ENCODE assay signal across 33 mouse cellular contexts in the genomic region with DNA sequence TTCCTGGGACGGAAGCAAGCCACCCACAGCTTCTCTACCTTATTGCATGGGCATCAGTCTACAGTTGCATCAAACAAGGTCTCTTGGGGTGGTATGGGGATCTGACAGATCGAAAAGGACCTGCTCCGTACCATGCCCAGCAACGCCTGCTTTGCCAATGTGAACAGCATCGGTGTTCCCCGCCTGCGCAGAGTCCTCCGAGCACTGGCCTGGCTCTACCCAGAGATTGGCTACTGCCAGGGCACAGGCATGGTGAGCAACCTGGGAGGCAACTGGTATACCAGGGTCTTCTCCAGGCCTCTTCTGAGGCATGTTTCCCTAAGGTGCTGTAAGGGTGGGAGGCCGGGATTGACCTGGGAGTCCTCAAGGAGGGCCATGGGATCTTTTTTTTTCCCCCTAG.
"Had no signal": no experiment of that assay in that cellular context is flagged by ENCODE, and none has a peak within 500 bp of the region (broad histone marks: within the 10 kb centered on the region; RNA-seq: fewer than 3 reads in every experiment).

No protein-coding gene starts in this region.

- DNase-seq: heart, postnatal 10 days; heart, postnatal 14 days; heart, postnatal 36 days; heart, postnatal 4 days; kidney, adult 11 months; kidney, adult 18-20 months; kidney, adult 2 months; kidney, adult 8-10 months; kidney, adult 9 months; kidney, postnatal 10 days; kidney, postnatal 14 days; kidney, postnatal 25 days; kidney, postnatal 36 days; kidney, postnatal 4 days; layer of hippocampus, postnatal 36 days had no signal

- H3K9ac ChIP-seq: heart, embryonic 12.5 days; heart, embryonic 13.5 days; heart, embryonic 15.5 days; hindbrain, embryonic 12.5 days; hindbrain, embryonic 13.5 days; hindbrain, embryonic 14.5 days; hindbrain, embryonic 15.5 days; intestine, embryonic 15.5 days; kidney, embryonic 15.5 days had no signal

- ATAC-seq: hindbrain, embryonic 16.5 days; hindbrain, postnatal 0 days; inflammation-experienced regulatory T-cells, adult 6 months; intestine, embryonic 15.5 days; intestine, embryonic 16.5 days; intestine, postnatal 0 days had no signal

- H3K4me2 ChIP-seq: heart, embryonic 11.5 days; heart, embryonic 12.5 days; heart, embryonic 13.5 days; heart, embryonic 15.5 days; hindbrain, embryonic 12.5 days; hindbrain, embryonic 13.5 days; hindbrain, embryonic 14.5 days; hindbrain, embryonic 15.5 days; intestine, embryonic 15.5 days; kidney, embryonic 15.5 days had no signal

- H3K4me1 ChIP-seq: heart, embryonic 12.5 days; heart, embryonic 13.5 days; heart, embryonic 15.5 days; hindbrain, embryonic 10.5 days; hindbrain, embryonic 12.5 days; hindbrain, embryonic 13.5 days; hindbrain, embryonic 15.5 days; intestine, embryonic 15.5 days; kidney, embryonic 15.5 days had no signal

- H3K9me3 ChIP-seq: heart, embryonic 12.5 days; heart, embryonic 13.5 days; heart, embryonic 15.5 days; hindbrain, embryonic 10.5 days; hindbrain, embryonic 12.5 days; hindbrain, embryonic 13.5 days; hindbrain, embryonic 15.5 days; intestine, embryonic 15.5 days; kidney, embryonic 15.5 days had no signal

- H3K27me3 ChIP-seq: heart, embryonic 12.5 days; heart, embryonic 13.5 days; heart, embryonic 15.5 days; hindbrain, embryonic 12.5 days; hindbrain, embryonic 13.5 days; hindbrain, embryonic 15.5 days; intestine, embryonic 15.5 days; kidney, embryonic 15.5 days had no signal

- H3K4me3 ChIP-seq: heart, embryonic 12.5 days; heart, embryonic 13.5 days; heart, embryonic 15.5 days; hindbrain, embryonic 10.5 days; hindbrain, embryonic 12.5 days; hindbrain, embryonic 13.5 days; hindbrain, embryonic 15.5 days; intestine, embryonic 15.5 days; kidney, embryonic 15.5 days; left cerebral cortex, adult 2 months had no signal

- H3K27ac ChIP-seq: heart, embryonic 13.5 days; heart, embryonic 15.5 days; hindbrain, embryonic 10.5 days; hindbrain, embryonic 12.5 days; hindbrain, embryonic 13.5 days; hindbrain, embryonic 14.5 days; hindbrain, embryonic 15.5 days; hindbrain, postnatal 0 days; intestine, embryonic 15.5 days; kidney, embryonic 15.5 days; kidney, postnatal 0 days; left cerebral cortex, adult 2 months had no signal
